Mouse (Mus musculus) lung, postnatal 36 days (tissue): ENCODE data around the gene Gmeb1.
"Not testable (repeated sequence)": the region's sequence is repeated elsewhere in the genome, so short reads cannot be mapped to it uniquely, and the experiment has no call there.

Experiments used
- DNase-seq: peaks from one replicate; pipeline ENCODE4 v3.0.0; 2022; ENCODE audit warnings: mixed read lengths

Gene Gmeb1

GRCm38 (mm10) chr4:132273166-132273565 lies 11.8 kb upstream of the Gmeb1 start:
- DNase-seq, result no peak

- DNase-seq, result peak; percentile 92
Observed at GRCm38 (mm10) chr4:132269740-132270560, 8.5 kb upstream of the Gmeb1 start.

GRCm38 (mm10) chr4:132268871-132269739 lies 7.7 kb upstream of the Gmeb1 start:
- DNase-seq, result peak; percentile 32

- DNase-seq, result no peak
Observed at GRCm38 (mm10) chr4:132266835-132267349, 5.5 kb upstream of the Gmeb1 start.

DNA sequence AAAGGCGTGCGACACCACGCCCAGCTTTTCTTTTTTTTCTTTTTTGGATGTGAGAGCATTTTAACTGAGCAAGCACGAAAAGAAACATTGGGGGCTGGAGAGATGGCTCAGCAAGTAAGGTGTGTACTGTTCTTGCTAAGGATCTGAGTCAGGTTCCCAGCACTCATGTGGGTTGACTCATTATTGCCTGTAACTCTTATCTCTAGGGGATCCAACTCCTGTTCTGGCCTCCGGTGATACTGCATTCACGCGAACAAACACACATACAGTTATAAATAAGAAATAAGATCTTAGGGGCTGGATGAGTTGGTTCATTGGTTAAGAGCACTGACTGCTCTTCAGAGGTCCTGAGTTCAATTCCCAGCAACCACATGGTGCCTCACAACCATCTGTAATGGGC lies 1.9 kb upstream of the Gmeb1 start:
- no peak for DNase-seq

GRCm38 (mm10) chr4:132262358-132262616 lies 885 bp upstream of the Gmeb1 start:
- DNase-seq, result no peak

DNA sequence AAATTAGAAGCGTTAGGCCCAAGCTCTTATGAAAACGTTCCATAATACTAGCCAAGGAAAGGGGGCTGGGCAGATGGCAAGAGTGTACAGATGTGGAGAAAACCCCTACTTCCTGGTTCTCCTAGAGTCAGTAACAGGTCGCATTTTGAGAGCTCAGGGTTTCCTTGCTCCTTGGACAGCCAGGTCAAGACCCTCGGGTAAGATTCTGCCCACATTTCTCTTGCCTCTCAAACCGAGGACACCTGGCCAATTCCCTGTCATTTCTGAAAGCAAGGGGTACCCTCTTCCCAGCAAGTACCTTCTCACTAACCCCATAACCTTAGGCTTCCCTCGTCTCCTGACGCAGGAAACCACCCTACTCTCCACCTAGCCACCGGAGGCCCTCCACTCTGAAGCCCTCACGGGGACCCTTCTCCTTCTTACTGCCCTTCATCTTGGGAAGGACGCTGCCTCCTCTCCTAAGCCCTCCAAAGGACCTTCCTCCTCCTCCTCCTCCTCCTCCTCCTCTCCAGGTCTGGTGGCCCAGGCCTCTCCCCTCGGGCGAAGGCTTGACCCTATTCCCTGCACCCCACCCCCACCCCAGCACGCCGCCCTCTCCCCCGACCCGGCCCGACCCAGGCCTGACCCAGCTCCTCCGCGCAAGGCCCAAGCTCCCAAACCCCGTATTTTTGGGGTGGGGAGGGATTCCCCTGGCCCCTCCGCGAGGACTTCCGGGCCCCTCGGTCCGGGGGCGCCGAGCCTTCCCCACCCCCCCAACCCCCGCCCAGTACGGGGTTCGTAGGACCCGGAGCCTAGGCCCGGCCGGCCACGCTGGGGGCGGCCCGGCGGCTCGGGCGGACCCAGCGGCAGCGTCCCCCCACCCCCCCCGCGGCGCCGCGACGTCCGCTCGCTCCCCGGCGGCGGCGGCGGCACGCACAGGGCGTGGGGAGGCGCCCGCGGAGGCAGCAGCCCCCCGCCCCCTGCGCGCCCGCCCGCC lies 710 bp downstream of the Gmeb1 start:
- peak; percentile 43 for DNase-seq

GRCm38 (mm10) chr4:132259248-132259647 lies 2.2 kb downstream of the Gmeb1 start:
- DNase-seq, result no peak

- no peak for DNase-seq
Observed at GRCm38 (mm10) chr4:132256384-132256783, 5.0 kb downstream of the Gmeb1 start.

DNA sequence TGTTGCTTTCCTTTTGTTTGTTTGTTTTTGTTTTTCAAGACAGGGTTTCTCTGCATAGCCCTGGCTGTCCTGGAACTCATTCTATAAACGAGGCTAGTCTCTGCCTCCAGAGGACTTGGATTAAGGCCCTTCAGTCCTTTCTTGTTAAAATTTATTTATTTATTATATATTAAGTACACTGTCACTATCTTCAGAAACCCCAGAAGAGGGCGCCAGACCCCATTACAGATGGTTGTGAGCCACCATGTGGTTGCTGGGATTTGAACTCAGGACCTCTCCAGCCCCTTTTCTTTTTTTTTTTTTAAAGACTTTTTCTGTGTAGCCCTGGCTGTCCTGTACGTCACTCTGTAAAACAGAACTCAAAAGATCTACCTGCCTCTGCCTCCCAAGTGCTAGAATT lies 6.4 kb downstream of the Gmeb1 start:
- no peak for DNase-seq

DNA sequence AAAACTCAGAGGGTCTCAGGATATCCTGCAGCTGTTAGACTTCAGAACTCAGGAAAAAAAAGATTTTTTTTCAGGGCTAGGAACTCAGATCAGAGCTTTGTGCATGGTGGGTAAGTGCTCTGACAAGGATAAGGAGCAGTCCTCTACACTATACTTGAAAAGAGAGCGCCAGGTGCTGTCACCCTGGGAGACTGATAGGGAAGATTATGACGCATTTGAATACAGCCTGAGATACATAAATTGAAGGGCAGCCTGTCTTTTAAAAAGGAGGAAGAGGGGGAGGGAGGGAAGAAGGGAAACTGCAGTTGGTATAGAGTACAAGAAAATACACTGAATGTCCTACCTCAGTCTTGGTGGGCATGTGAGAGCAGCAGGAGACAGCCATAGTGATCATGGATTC lies 7.8 kb downstream of the Gmeb1 start:
- no peak for DNase-seq

DNA sequence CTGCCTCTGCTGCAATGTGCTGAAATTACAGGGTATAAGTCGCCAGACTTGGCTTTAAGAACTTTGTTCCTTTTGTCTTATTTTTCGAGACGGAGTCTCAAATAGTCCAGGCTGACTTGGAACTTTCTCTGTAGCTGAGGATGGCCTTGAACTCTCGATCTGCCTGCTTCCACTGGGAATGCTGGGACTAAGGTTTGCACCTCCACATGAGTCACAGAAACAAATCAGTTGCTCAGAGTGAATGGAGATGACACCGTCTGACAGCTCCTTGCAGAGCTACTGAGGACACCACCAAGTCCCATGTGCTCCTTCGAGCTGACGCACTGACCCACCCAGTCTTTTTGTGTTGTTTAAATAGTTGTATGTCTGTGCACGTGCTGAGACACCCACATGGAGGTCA lies 8.3 kb downstream of the Gmeb1 start:
- DNase-seq, result no peak

DNA sequence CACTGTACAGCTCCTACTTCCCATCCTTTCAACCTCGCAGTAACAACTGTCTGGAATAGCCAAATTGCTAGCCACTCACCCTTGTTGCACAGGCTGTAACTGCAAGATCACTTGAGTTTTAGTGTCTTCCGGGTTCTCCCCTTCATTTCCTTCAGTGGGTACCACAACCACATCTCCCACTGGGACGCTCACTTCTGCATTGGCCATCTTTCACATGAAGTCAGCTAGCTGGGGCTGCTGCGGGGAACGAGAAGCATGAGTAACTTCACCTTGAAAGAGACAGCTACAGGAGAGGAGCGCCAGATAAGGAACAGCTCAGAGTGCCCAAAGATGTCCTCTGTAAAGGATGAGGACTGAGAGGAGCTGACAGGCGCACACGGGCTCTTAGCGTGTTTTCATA lies 9.8 kb downstream of the Gmeb1 start:
- DNase-seq, result peak; percentile 12

- peak; percentile 42 for DNase-seq
Observed at GRCm38 (mm10) chr4:132247451-132247997, 13.9 kb downstream of the Gmeb1 start.

GRCm38 (mm10) chr4:132245643-132246042 lies 15.8 kb downstream of the Gmeb1 start:
- DNase-seq, result no peak

DNA sequence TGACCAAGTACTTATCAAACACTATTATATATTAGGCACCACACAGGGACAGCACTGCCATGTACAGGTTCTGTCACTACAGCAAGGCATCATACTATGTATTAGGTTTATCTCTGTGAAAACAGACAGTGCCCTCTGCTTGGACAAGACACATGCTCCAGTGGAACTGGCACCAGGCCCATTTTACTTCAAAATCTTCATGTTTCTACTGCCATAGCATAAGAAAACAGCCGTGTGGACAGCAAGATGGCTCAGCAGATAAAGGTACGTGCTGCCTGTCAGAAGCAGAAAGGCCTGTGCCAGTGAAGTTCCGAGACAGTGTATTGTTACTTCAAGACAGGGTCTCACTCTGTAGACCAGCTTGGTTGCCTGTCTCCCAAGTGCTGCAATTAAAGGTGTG lies 20.2 kb downstream of the Gmeb1 start:
- DNase-seq, result no peak

DNA sequence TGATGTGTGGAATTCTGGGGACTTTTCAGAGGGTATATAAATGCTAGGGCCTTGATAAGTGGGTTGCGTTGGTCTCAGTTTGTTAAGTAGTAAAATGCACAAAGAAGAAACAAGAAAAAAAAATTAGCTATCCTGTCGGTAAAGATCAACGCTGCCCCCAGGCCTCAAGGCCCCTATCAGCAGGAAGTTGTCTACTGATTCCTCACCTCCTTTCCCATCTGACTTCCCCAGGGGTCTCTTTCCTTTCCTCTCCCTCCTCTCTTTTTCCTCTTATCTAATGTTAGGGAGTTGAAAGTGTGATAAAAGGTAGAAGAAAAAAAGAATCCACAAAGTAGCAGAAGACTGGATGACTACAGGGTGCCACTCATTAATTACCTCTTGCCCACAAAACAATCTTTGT lies 21.0 kb downstream of the Gmeb1 start:
- DNase-seq, result no peak

DNA sequence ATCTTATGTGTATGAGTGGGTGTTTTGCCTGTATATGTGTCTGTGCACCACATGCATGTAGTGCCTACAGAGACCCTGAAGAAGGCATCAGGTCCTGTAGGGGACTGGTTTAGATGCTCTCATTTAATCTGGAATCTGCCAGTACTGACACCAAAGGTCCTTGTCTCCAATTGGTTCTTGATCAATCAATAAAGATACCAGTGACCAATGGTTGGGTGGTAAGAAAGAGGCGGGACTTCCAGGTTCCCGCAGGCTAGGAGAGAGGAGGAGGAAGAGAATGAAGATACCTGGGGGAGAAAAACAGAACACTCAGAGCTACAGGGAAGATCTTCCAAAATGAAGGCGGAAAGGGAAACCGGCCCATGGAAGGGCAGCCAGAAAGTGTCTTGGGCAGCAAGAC lies 23.0 kb downstream of the Gmeb1 start:
- no peak for DNase-seq

DNA sequence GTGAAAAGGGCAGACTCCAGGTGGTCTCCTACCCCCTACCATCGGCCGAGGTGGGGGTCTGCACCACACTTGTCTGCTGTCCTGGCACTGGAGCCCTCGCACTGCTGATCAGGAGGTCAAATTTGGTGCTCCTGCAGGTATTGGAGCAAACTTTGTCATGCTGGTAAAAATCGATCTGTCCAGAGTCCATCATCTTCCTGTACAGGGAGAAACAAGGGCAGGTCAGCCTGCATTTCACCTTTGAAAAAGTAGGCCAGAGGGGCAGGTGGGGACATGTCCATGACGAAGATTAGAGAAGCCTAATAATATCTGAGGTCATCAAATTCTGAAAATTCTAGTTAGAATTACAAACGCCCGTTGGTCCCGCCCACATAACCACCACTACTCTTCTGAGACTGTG lies 26.7 kb downstream of the Gmeb1 start:
- DNase-seq, result no peak

GRCm38 (mm10) chr4:132230422-132230821 lies 31.0 kb downstream of the Gmeb1 start:
- no peak for DNase-seq

DNA sequence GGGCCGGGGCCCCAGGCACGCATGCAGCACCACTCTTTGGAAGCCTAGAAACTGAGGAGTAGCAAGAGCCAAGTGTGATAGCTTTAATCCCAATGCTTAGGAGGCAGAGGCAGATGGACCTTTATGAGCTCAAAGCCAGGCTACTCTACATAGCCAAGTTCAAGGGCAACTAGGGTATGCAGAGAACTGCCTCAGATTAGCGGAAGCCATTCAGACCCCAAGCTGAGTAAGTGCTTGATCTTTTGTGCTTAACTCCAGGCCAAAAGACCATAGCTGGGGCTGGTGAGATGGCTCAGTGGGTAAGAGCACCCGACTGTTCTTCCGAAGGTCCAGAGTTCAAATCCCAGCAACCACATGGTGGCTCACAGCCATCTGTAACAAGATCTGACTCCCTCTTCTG lies 39.4 kb downstream of the Gmeb1 start:
- not testable (repeated sequence) for DNase-seq

- DNase-seq, result not testable (repeated sequence)
Observed at GRCm38 (mm10) chr4:132218439-132218838, 43.0 kb downstream of the Gmeb1 start.

DNA sequence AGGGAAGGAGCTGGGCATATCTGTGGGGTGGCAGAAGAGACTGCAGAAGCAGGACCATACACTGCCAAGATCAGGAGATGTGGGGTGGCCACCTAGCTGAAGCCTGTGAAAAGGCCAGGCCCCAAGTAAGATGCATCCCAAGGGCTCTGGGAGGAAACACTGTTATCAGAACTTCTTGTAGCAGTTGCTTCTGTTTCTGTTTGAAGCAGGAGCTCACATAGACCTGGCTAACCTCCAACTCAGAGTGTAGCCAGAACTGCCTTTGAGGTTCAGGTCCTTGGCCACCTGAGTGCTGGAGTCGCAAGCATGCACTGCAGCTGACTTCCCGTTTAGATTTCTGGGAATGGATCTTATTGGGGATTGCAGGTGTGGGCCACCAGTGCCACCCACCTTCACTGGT lies 43.6 kb downstream of the Gmeb1 start:
- DNase-seq, result no peak
